Mouse (Mus musculus): ENCODE data around the gene Cfap54.

DNA sequence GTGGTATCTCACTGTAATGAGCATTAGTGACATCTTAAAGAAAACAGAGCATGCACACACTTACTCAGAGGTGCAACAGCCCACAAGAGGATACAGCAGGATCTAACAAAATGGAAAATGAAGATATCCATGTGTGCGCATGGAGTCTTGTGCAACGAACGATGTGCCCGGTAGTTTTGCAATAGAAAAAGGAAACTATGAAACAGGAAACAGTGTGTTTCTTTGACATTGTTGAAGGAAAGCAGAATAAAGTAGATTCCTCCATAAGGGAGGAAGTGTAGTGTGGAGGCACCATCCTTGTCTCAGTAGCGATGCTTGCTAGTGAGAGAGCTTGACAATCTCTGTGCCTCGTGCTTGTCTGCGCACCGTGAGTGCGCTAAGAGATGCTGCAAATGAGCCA is 240.4 kb downstream of the Cfap54 start:
- TF ChIP-seq CTCF (IDR thresholded peaks at IDR 0.05; ENCODE audit: borderline replicate concordance, control insufficient read depth, extremely low read depth, insufficient read depth, low read length, poor library complexity) (no peak), POLR2A (IDR thresholded peaks at IDR 0.05; ENCODE audit: control insufficient read depth, extremely low read depth, insufficient read depth, low read length, poor library complexity) (no peak)
